Mouse (Mus musculus): ENCODE measurements around the gene Gatm.

The Gatm gene

DNA sequence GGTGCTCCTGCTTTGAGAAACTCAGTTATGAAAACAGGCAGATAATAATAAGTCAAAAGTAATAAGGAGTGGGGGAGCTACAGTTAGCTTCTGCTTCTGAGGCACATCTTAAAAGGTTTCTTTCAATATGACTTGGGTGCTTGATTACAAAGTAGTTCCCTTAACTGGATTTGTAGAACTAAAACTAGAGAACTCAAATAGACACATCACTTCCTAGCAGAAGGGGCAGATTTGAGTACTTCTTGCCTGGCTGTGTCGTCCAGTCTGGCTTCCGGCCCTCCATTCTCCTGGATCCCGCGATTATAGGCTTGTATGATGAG, 511 bp upstream of the Gatm start:
- no peak for DNase-seq (ENCODE audit: extremely low spot score, low spot score)

DNA sequence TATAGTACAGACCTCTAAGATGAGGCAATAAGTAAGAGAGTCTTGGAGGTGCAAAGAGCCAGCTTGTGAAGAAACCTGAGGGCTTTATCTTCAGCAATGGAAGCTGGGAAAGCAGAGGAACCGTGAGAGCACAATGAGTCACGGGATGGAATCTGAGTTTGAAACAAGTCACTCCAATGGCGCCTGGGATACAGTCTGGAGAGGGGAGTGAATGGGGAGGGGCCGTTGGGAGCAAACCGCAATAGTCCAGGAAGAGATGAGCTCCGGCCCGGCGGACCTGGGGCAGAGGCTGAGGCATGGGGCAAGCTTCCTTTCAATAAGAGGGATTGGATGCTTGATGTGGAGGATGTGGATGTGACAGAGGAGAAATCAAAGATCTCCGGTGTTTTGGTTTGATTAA, 2.3 kb downstream of the Gatm start:
- DNase-seq (ENCODE audit: extremely low spot score, low spot score): no peak

DNA sequence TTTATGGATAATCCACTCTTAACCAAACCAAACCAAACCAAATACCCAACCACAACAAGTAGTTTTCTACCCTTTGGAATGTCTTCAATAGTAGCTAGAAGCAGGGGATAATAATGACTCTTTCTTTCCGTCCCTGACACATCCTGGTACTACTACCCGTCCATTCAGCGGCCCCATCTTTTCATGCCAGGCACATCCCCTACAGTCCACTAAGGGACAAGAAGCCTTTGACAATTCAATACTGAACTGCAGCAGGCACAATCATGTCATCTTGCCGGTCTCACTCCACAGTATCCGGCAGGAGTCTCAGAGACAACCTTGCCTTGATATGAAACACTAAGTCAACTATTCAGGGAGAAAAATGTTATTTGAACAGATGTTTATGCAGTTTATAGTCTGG, 5.3 kb downstream of the Gatm start:
- DNase-seq (ENCODE audit: extremely low spot score, low spot score): no peak

DNA sequence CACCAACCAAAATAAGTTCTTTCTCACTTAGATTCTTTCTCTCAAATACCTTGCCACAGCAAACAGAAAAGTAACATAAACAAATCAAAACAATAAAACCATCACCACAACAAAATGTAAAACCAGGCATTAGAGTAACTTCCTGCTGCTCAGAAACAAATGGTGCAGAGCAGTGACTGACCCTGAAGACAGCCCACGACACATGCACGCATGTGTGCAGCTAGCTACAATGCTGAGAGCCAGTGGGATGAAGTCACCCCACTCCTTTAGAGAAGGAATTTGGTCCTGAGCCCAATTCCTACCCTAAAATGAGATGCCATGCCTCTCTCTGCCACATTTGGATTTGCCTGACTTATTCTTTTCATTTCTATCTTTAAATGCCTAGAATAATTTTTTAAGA, 9.7 kb downstream of the Gatm start:
- no peak for DNase-seq (ENCODE audit: extremely low spot score, low spot score)

DNA sequence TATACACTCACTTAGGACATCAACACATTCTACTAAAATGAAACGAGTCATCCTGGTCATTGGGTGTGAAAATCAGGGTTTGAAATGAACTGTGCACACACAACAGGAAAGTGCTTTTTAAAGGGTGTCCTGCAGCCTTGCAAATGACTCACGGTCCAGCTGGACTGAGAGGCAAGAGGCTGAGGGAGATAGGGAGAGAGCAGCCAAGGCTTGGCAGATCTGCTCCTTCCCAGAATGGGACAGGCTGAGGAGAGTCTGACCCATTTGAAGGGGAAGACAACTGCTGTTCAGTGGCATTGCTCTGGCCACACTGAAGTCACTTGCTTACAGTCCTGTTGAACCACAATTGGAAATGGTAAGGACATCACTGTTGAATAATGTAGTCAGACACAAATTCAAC, 11.4 kb downstream of the Gatm start:
- DNase-seq (ENCODE audit: extremely low spot score, low spot score): no peak

DNA sequence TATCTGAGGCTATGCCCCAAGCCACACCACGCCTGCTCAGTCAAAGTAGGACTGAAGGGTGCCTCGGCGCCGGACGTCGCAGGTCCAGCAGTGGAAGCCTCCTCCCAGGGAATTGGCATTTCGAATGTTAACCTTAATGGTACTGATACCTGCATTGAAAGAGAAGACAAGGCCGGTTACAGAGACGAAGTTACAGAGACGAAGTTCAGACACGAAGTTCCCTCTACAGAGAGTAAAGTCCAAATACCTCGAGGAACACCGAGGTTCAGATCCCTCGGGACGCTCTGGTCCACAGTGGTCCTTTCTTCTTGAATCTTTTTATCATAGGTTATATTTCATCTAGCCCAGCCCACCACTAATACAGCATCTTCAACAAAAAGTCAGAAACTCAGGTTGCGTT, 15.6 kb downstream of the Gatm start:
- DNase-seq (ENCODE audit: extremely low spot score, low spot score): no peak

DNA sequence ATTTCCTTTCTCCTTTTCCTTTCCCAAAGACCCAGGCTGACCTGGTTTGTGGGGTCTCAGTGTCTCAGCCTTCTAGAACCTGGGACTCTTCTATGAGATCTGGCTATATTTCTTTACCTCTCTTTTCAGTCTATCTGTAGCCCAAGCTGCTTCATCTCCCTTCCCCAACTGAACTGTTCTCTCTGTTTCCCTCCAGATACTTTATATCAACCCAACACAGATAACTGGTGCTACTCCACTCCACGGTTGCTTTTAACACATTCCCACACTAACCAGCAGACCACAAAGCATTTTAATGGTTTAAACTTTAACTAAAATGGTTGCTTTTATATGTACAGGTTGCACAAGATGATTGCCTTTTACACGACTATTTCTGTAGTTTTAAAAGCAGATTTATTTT, 19.9 kb downstream of the Gatm start:
- DNase-seq (ENCODE audit: extremely low spot score, low spot score): no peak

DNA sequence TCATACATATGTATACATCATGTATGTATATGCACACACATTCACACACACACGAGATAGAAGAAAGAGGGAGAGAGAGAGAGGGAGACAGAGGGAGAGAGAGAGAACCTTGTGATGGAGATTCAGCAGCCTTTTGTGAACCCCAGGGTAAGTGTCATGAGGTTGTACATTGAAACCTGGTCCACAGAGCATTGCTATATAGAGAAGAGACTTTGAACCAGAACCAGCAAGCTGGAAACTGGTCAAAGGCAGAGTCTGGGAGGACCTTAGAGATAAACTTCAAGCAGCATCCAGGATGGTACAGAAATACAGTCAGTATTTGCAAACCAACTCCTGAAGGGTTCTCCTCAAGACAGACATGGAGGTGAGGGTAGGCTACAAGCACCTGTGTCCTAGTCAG, 20.8 kb downstream of the Gatm start:
- no peak for DNase-seq (ENCODE audit: extremely low spot score, low spot score)

DNA sequence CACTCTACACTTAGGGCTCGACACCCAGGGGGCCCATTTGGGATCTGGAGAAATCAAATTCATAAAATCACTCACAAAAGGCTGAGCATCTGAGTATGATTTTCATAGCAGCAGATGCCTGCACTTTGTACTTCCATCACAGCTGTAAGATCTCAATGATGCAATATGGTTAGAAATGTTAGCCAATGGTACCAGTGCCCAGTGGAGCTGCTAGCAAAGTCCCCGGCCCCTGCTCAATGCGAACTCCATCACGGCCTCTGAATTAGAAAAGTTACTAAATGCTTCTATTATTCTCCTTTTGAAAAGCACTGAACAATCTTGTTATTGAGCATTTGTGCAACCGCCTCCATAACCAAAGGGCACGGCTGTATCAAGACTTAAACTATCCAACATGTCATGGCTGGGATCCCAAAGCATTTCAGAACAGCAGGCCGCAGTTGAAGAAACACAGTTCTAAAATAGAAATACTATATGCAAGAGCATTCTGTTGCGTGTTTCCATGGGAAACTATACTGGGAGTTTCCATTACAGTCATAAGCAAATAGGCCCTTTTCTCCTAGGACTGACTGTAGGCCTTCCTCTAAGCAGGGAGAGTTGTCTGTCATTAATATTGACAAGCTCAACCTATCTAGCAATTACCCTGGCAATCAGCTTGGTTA, 23.1 kb downstream of the Gatm start:
- no peak for DNase-seq (ENCODE audit: extremely low spot score, low spot score)

DNA sequence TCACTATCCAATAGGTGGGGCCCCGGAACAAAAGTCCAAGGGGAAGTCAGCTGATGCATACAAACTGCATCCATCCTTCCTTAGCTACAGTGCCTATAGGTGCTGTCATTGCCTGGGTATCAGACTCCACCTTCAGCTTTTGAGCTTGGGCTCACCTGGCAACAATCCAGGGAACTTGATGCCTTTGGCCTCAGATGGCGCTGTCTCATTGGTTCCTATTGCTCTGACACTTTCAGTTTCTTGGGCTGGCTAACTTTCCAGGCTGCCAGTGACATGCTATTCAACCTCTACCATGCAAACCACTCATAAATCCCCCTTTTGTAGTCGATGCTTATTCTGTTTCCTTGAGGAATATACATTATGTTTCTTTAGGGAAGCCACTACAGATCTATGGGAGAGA, 24.8 kb downstream of the Gatm start:
- DNase-seq (ENCODE audit: extremely low spot score, low spot score): no peak

DNA sequence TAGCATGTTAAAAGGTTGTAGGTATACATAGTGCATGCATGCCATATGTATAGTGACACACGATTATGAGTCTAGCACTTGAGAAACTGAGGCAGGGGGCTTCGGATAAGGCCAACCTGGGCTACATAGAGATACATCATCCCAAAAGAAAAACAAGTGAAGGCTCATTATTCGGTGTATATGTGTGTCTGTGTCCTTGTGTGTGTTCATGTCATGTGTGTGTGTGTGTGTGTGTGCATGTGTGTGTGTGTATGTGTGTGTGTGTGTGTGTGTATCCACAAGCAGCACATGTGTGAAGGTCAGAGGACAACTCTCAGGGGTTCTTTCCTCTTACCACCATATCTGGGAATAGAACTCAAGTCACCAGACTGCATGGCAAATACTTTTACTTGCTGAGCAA, 28.8 kb downstream of the Gatm start:
- no peak for DNase-seq (ENCODE audit: extremely low spot score, low spot score)

DNA sequence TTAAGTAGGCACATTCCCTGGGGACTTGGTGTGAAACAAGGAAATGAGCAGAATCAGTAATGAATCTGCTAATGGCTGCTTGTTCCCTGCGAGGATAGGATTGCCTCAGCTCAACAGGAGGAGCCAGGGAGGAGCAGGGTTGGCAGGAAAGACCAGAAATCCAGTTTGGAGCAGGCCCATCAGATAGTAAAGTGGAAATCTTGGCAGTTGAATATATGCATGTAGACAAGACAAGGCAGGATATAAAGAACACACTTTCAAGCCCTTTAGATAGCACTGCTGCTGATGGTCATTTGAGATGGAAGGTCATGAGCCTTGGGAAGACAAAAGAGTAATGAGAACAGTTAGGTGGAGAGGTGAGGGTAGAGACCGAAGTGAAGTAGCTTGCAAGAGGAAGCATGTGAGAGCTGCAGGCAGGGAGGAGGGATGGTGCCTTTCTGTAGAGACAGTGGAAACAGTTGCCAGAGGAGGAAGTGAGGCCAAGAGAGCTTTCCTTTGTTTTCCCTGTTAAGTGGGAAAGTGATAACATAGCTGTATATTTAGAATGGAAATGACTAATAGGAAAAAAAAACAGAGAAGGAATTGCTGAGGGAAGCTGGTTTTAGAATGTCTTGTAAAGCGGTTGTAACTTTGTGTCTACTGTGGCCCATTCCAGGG, 29.6 kb downstream of the Gatm start:
- DNase-seq (ENCODE audit: extremely low spot score, low spot score): no peak

DNA sequence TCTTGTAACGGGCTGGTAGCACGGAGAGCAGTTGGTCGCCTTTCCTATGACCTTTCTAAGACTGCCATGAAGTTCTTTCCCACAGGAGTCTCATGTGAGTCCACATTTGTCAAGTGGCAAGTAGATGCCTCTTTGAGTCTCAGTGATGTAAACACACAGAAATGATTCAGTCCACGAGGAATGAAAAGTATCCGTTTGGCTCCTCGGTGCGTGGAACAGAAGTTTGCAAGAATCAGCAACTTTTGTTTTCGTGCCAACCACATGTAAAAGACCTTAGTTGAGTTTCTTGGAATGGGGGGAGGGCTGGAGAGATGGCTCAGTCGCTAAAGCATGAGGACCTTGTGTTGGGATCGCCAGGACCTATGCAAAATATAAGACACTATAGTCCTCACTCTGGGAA, 30.7 kb downstream of the Gatm start:
- no peak for DNase-seq (ENCODE audit: extremely low spot score, low spot score)

DNA sequence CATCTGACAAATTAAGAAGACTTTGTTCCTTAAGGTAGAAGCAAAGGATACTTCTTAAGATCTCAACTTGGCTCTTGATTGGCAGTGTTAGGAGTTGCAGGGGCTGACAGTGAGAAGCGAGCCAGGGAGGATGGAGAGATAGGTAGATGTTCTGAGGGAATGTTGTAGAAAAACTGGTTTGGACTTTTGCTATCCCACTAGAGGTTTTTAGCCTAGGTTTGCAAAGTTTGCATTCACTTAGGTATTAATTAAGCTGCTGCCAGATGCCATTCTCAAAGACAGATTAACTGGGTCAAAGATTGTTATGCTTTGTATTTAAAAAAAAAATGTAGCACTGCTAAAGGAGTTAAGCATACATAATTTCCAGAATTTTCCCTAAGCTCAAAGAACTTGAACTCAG, 33.8 kb downstream of the Gatm start:
- DNase-seq (ENCODE audit: extremely low spot score, low spot score): no peak

DNA sequence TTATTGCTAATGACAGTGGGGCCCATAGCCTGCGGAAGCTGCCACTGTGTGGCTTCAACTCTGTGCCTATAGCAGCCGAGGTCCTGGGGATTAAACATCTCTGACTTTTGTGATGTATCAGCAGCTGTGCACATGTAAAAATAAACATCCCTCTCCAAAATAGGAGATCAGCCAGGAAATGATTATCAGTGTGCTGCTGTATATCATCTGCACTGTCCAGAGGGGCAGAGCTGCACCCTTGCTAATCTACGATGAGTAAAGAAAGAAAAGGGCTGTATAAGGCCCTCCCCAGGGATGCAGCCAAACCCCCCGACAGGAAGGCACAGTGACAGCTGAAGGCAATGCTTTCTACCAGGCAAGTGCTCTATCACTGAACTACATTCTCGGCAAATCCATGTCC, 34.8 kb downstream of the Gatm start:
- DNase-seq (ENCODE audit: extremely low spot score, low spot score): no peak

DNA sequence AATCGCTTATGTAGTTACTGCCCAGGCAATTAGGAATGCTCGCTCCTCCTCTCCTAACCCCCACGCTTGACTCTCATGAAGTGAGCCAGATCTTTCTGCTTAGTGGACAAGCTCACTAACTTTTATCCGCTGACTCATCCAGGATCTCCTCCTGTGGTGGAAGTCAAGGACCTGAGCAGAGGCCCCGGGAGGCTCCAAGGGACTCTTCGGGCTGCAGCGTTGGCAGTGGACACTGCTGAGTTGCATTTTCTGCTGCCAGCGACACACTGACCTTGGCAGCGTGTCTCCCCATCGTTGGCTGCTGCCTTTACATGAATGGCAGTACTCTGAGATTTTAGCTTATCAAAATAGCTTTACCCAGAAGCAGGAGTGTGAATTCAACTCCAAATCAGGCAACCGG, 35.6 kb downstream of the Gatm start:
- DNase-seq (ENCODE audit: extremely low spot score, low spot score): no peak

DNA sequence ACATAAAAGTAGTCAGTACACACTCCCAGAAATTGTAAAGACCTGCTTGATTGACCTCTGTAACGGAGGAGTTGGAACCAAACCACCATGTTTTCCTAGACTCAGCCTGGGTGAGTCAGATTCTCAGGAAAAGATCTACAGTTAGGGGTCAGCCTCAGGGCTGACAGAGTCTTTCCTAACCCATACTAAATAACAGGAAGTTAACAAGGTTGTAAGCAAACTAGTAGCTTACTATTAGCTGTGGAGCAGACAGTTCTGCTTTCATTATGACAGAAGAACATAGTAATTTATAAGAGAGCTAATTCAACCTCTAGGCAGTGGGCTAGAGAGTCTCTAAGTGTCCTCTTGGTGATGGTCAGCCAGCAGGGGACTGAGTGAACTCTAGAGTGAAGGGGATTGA, 38.7 kb downstream of the Gatm start:
- DNase-seq (ENCODE audit: extremely low spot score, low spot score): no peak

DNA sequence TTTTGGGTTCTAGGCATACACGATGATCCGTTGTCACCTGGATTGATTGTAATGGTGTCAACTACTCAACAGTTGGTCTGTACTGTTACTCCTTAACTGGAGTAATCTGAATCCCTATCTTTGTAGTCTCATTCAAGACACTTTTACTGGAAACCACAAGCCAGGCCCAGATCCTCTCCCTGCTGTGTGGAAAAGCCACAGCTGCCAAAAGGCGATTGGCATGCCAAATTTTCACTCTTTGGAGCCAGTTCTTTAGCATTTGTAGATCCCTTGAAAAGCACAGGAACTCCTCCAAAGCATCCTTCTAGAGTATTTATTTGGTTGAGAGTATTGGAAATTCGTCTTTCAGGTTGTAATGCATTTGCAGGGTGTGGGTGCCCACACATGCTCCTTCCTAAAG, 39.8 kb downstream of the Gatm start:
- no peak for DNase-seq (ENCODE audit: extremely low spot score, low spot score)

DNA sequence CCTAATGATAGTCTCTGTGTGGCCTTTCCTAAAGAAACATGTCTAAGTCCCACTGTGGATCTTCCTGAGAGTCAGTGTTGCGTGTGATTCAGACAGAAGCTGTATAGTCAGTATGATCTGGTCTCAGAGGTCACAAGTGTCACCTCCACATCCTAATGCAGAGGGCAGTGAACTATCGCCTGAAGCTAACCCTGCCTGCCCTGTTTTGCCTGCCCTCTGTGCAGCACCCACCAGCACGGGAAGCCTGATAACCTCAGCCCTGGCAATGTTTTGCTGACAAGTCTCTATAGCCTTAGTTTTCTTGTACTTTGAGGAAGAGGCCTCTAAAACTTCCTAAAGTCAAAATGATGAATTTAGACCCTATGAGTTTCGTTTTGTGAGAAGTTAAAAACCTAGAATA, 40.7 kb downstream of the Gatm start:
- DNase-seq (ENCODE audit: extremely low spot score, low spot score): no peak

DNA sequence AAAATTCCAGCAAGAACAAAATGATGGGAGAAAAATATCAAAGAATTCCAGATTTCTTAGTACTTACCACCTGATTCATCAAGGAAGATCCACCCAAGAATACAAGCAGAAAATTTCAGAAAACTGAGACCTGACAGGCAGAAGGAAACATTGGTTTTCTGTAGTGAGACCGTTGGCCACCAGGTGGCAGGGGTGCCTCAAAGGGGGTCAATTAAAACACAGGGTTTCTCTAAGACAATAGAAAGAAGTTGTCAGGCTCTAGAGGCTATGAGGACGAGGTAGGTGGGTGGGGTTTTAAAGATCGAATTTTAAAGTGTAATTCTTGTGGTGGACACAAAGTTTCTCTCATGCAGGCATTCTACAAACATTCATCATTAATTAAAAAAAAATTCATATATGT, 41.7 kb downstream of the Gatm start:
- peak; percentile 50 for DNase-seq (ENCODE audit: extremely low spot score, low spot score)

DNA sequence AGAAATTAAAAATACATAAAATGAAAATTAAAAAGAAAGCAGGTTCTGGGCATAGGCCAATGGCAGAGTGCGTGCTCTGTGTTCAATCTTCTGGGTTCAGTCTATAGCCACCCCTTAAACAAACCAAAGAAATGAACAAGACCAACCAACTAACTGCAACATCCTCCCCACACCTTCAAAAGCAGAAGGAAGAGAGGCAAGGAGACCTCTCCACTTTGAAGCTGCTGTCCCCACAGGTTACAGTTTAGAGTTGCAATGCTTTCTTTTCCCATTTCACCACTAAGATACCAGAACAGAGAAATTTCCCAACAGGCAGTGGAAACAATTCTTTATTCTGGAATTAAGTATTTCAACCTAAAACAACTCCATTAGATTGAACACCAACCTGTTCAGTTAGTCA, 48.9 kb downstream of the Gatm start:
- DNase-seq (ENCODE audit: extremely low spot score, low spot score): no peak

DNA sequence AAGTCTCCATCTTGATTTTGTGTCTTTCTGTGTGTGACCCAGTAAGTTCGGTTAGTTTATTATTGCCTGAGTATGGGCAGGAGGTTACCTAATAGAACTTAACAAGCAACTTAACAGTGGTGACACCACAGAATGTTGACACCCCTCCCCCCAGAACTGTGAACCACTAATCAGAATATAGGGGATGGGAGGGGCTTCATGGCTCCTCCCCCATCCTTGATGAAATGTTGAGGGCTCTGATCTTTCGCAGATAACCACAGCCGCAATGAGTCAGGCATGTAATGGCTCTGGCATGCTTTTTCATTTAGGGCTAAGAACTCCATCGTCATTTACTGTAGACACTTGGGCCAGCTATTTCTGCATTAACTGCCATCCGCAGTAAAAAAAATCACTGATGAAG, 49.9 kb downstream of the Gatm start:
- no peak for DNase-seq (ENCODE audit: extremely low spot score, low spot score)

DNA sequence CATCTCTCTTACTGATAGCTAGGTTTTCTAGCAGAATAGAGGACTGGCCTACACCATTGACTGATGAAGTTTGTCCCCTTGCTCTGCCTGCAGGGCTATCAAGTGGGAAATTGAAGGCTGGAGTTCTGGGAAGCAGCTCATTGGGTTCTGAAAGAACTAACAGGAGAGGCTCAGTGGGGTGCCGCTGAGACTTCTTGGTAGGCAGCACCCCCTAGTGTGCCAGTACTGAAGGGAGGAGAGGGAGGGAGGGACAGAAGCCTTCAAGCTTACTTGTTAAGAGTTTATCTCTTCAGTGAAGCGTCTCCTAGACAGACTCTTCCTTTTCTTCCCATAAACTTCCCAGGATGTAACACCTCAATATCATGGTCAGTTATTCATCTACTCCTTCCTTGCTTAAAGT, 52.8 kb downstream of the Gatm start:
- no peak for DNase-seq (ENCODE audit: extremely low spot score, low spot score)

Data from neural tube, embryonic 10.5 days (tissue).